Mouse (Mus musculus): ENCODE measurements around the gene Mypn.

Gene Mypn

DNA sequence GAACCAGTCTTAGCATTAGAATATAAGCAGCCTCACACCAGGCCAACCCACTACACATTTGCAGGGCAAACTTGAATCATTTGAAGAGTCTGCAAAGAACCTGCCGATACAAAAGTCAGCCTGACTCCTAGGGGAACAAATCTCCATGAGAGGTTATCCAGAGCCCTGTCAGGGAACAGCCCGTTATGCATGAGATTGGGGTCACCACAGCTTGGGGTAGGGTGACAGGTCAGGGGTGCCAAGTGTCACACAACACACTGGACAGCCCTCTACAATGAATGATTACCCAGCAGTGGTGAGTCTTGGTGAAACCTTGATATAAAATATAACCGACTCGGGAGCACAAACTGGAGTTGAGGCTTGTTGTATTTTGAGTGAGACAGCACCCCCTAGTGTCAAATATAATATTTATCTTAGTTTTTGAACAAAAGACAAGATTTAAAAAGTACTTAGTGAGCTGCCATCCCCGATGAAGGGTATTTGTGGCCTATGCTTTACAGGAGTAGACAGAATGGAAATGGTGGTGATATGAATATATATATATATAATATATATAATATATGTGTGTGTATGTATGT, 90.6 kb downstream of the Mypn start:
- no peak for DNase-seq (ENCODE audit: low spot score in 2 of 2)

DNA sequence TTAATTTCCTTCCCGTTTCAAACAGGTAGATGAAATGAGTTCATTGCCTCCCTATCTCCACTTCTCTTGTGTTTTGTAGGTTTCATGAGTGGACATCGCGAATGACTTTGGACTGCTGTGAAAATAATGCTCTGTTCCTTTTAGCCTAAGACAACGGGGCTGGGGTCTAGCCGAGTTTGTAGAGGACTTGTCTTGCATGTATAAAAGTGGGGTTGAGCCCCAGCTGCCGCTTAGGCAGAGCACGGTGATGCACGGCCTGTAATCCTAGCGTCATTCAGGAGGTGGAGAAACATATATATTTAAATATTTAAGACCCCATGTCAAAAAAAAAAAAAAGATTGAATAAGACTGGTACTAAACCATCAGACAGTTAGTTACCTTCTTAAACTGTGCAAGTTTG, 103.1 kb downstream of the Mypn start:
- DNase-seq (ENCODE audit: low spot score in 2 of 2) = no peak

DNA sequence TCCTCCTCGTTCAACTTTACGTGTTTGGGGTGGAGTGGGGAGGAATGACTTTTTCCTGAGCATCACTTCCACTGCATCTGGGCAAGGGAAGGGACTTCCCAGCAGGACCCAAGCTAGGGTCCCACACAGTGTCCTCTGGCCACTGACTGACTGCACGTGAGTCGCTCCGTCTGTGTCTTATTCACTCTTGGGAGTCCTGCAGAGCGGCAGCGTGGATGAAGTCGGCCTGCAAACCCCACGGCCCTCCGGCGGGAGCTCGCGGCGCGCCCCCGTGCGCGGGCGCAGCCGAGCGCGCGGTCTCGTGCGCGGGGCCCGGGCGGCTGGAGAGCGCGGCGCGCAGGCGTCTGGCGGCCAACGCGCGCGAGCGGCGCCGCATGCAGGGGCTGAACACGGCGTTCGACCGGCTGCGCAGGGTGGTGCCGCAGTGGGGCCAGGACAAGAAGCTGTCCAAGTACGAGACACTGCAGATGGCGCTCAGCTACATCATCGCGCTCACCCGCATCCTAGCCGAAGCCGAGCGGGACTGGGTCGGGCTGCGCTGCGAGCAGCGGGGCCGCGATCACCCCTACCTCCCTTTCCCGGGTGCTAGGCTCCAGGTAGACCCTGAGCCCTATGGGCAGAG, 103.7 kb downstream of the Mypn start:
- DNase-seq (ENCODE audit: low spot score in 2 of 2) = peak in 1 of 2 experiments; percentile 31

DNA sequence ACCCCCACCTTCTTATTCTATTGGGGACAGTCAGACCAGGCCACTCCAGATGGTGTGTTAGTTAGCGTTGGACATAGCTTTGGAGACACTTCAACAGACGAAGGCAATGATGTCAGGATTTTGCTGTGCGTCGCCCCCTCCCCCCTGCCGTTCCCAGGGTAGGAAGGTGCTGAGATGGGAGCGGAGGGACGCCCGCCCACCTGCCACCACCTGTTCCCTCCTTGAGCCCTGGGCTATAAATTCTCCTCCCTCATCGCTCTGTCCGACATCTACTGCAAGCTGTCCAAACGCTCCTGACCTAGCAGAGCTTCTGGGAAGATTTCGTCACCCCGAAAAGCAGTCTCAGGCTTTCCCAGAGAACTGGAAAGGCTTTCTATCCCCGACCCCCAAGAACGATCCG, 104.2 kb downstream of the Mypn start, which contains the start of gene Atoh7:
Gene Atoh7 (plus strand): TSS at position 131 of the 400 bp plus-strand sequence.
- no peak for DNase-seq (ENCODE audit: low spot score in 2 of 2)

DNA sequence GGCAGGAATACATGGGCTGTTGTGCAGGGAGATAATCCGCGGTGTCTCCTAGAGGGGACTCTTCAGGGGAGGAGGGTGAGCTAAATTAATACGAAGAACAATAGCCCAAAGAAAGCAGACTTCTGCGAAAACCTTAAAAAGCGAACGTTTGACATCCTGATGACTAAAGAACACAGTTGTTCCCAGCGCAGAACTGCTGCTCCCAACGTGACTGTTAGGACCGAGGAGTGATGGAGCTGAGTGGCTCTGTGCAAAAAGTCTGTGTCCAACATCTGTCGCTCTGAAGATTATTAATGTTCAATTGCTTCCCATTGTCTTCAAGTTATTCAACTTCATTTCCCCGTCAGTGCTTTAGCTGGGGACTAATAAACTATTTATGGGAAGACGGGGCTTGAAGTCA, 105.6 kb downstream of the Mypn start:
- DNase-seq (ENCODE audit: low spot score in 2 of 2) = no peak

- no peak for DNase-seq (ENCODE audit: low spot score in 2 of 2)
Measured at GRCm38 (mm10) chr10:63096757-63097156, 107.0 kb downstream of the Mypn start.

DNA sequence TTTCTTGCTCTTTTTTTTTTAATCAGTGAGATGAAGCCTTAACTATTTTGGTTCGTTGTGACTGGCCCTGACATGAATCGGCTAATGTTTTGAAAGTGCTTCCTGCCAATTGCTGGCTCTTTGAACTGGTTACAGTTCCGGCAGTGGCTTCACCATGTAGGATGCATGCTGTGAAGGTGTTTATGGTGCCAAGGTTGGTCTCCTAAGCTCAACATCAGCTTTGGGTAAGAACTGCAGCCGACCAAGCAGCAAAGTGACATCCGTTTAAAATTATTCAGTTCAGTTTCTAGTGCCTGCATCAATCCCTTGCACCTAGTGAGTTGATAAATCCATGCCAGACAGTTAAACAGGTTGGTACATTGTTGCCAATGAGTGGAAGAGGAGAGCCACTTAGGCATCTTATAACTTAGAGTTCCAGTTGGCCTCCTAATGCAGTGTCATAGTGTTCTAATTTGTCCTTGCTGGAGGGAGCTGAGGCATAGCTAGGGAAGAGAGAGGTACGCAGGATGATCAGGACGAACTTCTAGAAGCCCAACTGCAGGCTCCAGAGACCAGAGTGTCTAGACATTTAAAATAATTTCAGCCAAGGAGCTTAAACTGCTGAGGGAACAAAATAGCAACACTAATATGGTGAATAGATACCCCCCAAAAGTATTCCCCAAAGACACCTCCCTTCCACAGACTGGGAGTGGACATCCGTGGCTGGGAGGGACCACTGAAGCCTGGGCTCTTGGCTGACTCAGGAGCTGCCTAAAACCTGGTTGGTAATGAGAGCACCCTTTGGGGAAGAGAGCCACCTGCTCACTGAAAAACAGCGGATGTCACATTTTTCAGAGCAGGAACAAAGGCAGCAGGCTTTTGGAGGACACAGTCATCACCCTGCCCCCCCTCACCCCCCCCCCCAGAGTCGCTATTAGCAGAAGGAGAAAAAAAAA, 110.9 kb downstream of the Mypn start:
- DNase-seq (ENCODE audit: low spot score in 2 of 2) = no peak

- no peak for DNase-seq (ENCODE audit: low spot score in 2 of 2)
Measured at GRCm38 (mm10) chr10:63091915-63092314, 111.8 kb downstream of the Mypn start.

- no peak for DNase-seq (ENCODE audit: low spot score in 2 of 2)
Measured at GRCm38 (mm10) chr10:63089758-63090571, 113.8 kb downstream of the Mypn start.

- DNase-seq (ENCODE audit: low spot score in 2 of 2) = no peak
Measured at GRCm38 (mm10) chr10:63089103-63089757, 114.5 kb downstream of the Mypn start.

- DNase-seq (ENCODE audit: low spot score in 2 of 2) = no peak
Measured at GRCm38 (mm10) chr10:63086304-63086703, 117.4 kb downstream of the Mypn start.

DNA sequence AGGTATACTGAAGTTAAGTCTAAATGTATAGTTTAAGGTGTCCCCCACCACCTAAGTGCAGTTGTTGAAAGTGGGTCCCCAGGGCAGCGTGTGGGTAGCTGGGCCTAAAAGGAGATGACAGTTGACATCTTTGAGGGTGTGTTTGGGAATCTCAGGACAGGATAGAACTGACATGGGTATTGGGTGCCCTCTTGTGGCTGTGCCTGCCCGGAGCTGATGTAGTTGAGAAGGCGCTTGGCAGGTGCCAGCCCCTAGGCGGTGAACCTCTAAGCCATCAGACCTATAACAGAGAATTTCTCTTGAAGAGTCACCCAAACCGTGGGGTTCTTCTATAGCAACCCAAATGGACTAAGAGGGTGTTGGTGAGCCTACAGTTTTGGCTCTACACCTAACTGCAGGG, 137.8 kb downstream of the Mypn start:
- DNase-seq (ENCODE audit: low spot score in 2 of 2) = peak; percentile 63 to 67

Measured in urinary bladder, postnatal 4 days (tissue).